ENCODE assay signal across 8 mouse cellular contexts in genomic region chr9:83145591-83146445, GRCm38 (mm10). TPM values are rescaled to one million over a fixed set of nuclear protein-coding genes. Genes with fewer than 3 reads are reported as not detected.
DNase-seq lines count a peak whose midpoint lies in the region; ATAC-seq and TF ChIP-seq lines count a peak whose summit lies in the region.

No protein-coding gene starts in this region.

- TF ChIP-seq CTCF in CH12.LX (conservative IDR thresholded peaks at IDR 0.05 in 1 of 2, IDR thresholded peaks at IDR 0.05 in 1 of 2; ENCODE audit: low read depth in 2 of 2, low read length in 2 of 2) = no peak
- no peak for TF ChIP-seq CTCF in liver, postnatal 0 days (IDR thresholded peaks at IDR 0.05; ENCODE audit: low read depth)

- no peak; the same call in 1 of the 2 replicates for TF ChIP-seq RAD21 in CH12.LX (IDR thresholded peaks at IDR 0.05; ENCODE audit: low read depth, low read length)

- peak; percentile 27 for DNase-seq in CH12.LX (ENCODE audit: extremely low read depth)
- DNase-seq in cerebellum, adult 11 months = peak; percentile 64
- DNase-seq in heart, postnatal 25 days (ENCODE audit: low spot score) = peak; percentile 24
- DNase-seq in layer of hippocampus, adult 18-20 months (ENCODE audit: low spot score in 2 of 2) = peak; percentile 79 to 84
- DNase-seq in liver, postnatal 0 days = peak; percentile 27
- peak; percentile 14 for DNase-seq in thymus, postnatal 25 days

- peak overlapping the region; percentile 61 for H3K9ac ChIP-seq in CH12.LX (ENCODE audit: insufficient read depth, low read depth)
- peak overlapping the region; percentile 73 for H3K9ac ChIP-seq in forebrain, embryonic 16.5 days (replicated peaks; ENCODE audit: low read depth, low read length)
- peak overlapping the region; percentile 30; the same call in 1 of the 2 replicates for H3K9ac ChIP-seq in liver, postnatal 0 days (replicated peaks)

- H3K9me3 ChIP-seq in CH12.LX (replicated peaks; ENCODE audit: low read length) = peaks cover 5% of the 10 kb centered on the region
- peaks cover 3% of the 10 kb centered on the region; the same call in 1 of the 2 replicates for H3K9me3 ChIP-seq in forebrain, embryonic 16.5 days (ENCODE audit: control insufficient read depth, low read length)
- 0 out of 2 replicates have a peak, but pooled peaks cover 3% of the 10 kb centered on the region for H3K9me3 ChIP-seq in liver, postnatal 0 days (ENCODE audit: low read length)

- H3K4me2 ChIP-seq in CH12.LX (ENCODE audit: insufficient read depth, low read depth, poor library complexity, severe bottlenecking) = peak overlapping the region; percentile 80
- peak overlapping the region; percentile 99 for H3K4me2 ChIP-seq in forebrain, embryonic 16.5 days (ENCODE audit: low read length)
- peak overlapping the region; percentile 79 for H3K4me2 ChIP-seq in liver, postnatal 0 days (ENCODE audit: low read depth, low read length)

- dilution Hi-C loops in CH12.LX (cut with MboI; ENCODE audit: extremely low pct_ligation_motif_present, extremely low pct_unique_long_range_greater_than_20kb, low sequenced_read_pairs) = no loop called here

- no peaks in the 10 kb centered on the region for H3K27me3 ChIP-seq in CH12.LX (replicated peaks)
- H3K27me3 ChIP-seq in forebrain, embryonic 16.5 days (replicated peaks; ENCODE audit: control insufficient read depth, insufficient read depth, low read length) = no peaks in the 10 kb centered on the region
- H3K27me3 ChIP-seq in liver, postnatal 0 days (ENCODE audit: insufficient read depth, low read length) = peaks cover 13% of the 10 kb centered on the region

- TF ChIP-seq EP300 in CH12.LX (IDR thresholded peaks at IDR 0.05; ENCODE audit: low read length) = no peak
- no peak for TF ChIP-seq EP300 in liver, postnatal 0 days (IDR thresholded peaks at IDR 0.05; ENCODE audit: low read depth)

- peak; percentile 81 for ATAC-seq in forebrain, embryonic 16.5 days
- peak; percentile 41 for ATAC-seq in liver, postnatal 0 days
- peak; percentile 24; the same call in 1 of the 2 replicates for ATAC-seq in neutrophil, adult 5-6 weeks (ENCODE audit: extremely low read depth, insufficient number of reproducible peaks, low FRiP score, poor library complexity, severe bottlenecking)

- peak overlapping the region; percentile 70 to 89 (median 73) for H3K4me3 ChIP-seq in CH12.LX (replicated peaks in 1 of 3; ENCODE audit: low read depth in 2 of 3, low read length in 2 of 3, poor library complexity in 1 of 3)
- H3K4me3 ChIP-seq in forebrain, embryonic 16.5 days (replicated peaks; ENCODE audit: low read length) = peak overlapping the region; percentile 57
- H3K4me3 ChIP-seq in liver, postnatal 0 days (ENCODE audit: low read depth, low read length) = peak overlapping the region; percentile 48

- H3K27ac ChIP-seq in CH12.LX (ENCODE audit: insufficient read depth, low read depth) = no peak overlapping the region
- peak overlapping the region; percentile 71 for H3K27ac ChIP-seq in forebrain, embryonic 16.5 days (ENCODE audit: low read length)
- H3K27ac ChIP-seq in liver, postnatal 0 days (ENCODE audit: low read depth) = no peak overlapping the region

- no peak for TF ChIP-seq POLR2A in CH12.LX (IDR thresholded peaks at IDR 0.05; ENCODE audit: low read depth, low read length)

- H3K4me1 ChIP-seq in CH12.LX (ENCODE audit: control insufficient read depth in 1 of 2, insufficient read depth in 2 of 2) = peaks cover 2 to 9% of the 10 kb centered on the region in 2 experiments; a peak in 3 of 4 replicates
- peaks cover 12% of the 10 kb centered on the region for H3K4me1 ChIP-seq in forebrain, embryonic 16.5 days (replicated peaks; ENCODE audit: control insufficient read depth, insufficient read depth, low read length)
- peaks cover 6% of the 10 kb centered on the region for H3K4me1 ChIP-seq in liver, postnatal 0 days (ENCODE audit: insufficient read depth)

- 0 out of 2 replicates have a peak, but pooled peaks cover 2% of the 10 kb centered on the region for H3K79me2 ChIP-seq in CH12.LX (replicated peaks; ENCODE audit: control insufficient read depth, extremely low read depth, insufficient read depth, poor library complexity, severe bottlenecking)

- 3% methylated on average over 53 of the region's 53 CpGs for WGBS in forebrain, embryonic 16.5 days
- WGBS in liver, postnatal 0 days (ENCODE audit: insufficient replicate concordance) = 5% methylated on average over 53 of the region's 53 CpGs

- H3K36me3 ChIP-seq in CH12.LX (replicated peaks in 1 of 2; ENCODE audit: control insufficient read depth in 1 of 2, insufficient read depth in 1 of 2, low read length in 1 of 2) = peaks cover 0 to 4% of the 10 kb centered on the region in 2 experiments
- no peaks in the 10 kb centered on the region for H3K36me3 ChIP-seq in forebrain, embryonic 16.5 days (ENCODE audit: control insufficient read depth, insufficient read depth)
- no peaks in the 10 kb centered on the region for H3K36me3 ChIP-seq in liver, postnatal 0 days (replicated peaks; ENCODE audit: insufficient read depth, low read length)

- intact Hi-C loops in heart, postnatal 25 days (cut with DNase I) = loop anchor here (10.0 kb wide), 1 partner anchor 299 kb away; the partner anchor contains the start of gene Lca5

- in situ Hi-C loops in CH12.LX (cut with MboI; ENCODE audit: low pct_ligation_motif_present, low pct_unique_long_range_greater_than_20kb, low sequenced_read_pairs) = no loop called here

TF ChIP-seq in CH12.LX, 34 proteins besides CTCF, POLR2A, EP300 and RAD21:
- TF ChIP-seq JUN (IDR thresholded peaks at IDR 0.05; ENCODE audit: insufficient read depth, low read depth, low read length) = no peak
- TF ChIP-seq GABPA (IDR thresholded peaks at IDR 0.05; ENCODE audit: insufficient replicate concordance, low read depth, low read length) = no peak
- TF ChIP-seq MAFK (IDR thresholded peaks at IDR 0.05; ENCODE audit: insufficient replicate concordance, low read length) = no peak
- peak; percentile 19; the same call in 1 of the 2 replicates for TF ChIP-seq SIN3A (IDR thresholded peaks at IDR 0.05; ENCODE audit: low read length)
- peak; percentile 42; the same call in 1 of the 2 replicates for TF ChIP-seq NRF1 (IDR thresholded peaks at IDR 0.05; ENCODE audit: low read depth, low read length)
- TF ChIP-seq MYC (IDR thresholded peaks at IDR 0.05; ENCODE audit: low read depth, low read length) = no peak
- TF ChIP-seq MAX (IDR thresholded peaks at IDR 0.05; ENCODE audit: low read length) = 0 out of 2 replicates have a peak, but pooled peaks have one; percentile 43
- TF ChIP-seq CHD1 (IDR thresholded peaks at IDR 0.05; ENCODE audit: low read depth, low read length) = no peak
- TF ChIP-seq MAZ (IDR thresholded peaks at IDR 0.05; ENCODE audit: low read depth, low read length) = no peak
- peak; percentile 81 for TF ChIP-seq MXI1 (IDR thresholded peaks at IDR 0.05; ENCODE audit: low read depth, low read length)
- 0 out of 2 replicates have a peak, but pooled peaks have one; percentile 6 for TF ChIP-seq E2F4 (IDR thresholded peaks at IDR 0.05; ENCODE audit: insufficient replicate concordance, low read depth, low read length)
- TF ChIP-seq IRF4 (IDR thresholded peaks at IDR 0.05; ENCODE audit: low read depth, low read length) = no peak
- peak; percentile 11; the same call in 1 of the 2 replicates for TF ChIP-seq BHLHE40 (IDR thresholded peaks at IDR 0.05; ENCODE audit: low read depth, low read length)

RNA-seq across cellular contexts. Expression of gene Hmgn3, which starts 0.7 kb away (rescaled TPM):
- 50.8 and 63.3 TPM in 2 replicates for total RNA-seq in CH12.LX (2012; rRNA removed)
- 167 and 183 TPM in 2 replicates for total RNA-seq in CH12.LX (2014; rRNA removed)
- polyA plus RNA-seq in CH12.LX (2012; ENCODE audit: insufficient read length, low read depth) = 98.1 and 121 TPM in 2 replicates
- 185 and 195 TPM in 2 replicates for polyA plus RNA-seq in forebrain, embryonic 16.5 days (2015; fragmentation: Nextera tagmentation; extraction: Ambion mirVana)
- total RNA-seq in heart, postnatal 25 days (2021) = 10 to 100 TPM; 11.6 to 18.8 TPM
- 10 to 100 TPM; 75.6 to 80.6 TPM for total RNA-seq in layer of hippocampus, adult 18-20 months (2021)
- polyA plus RNA-seq in liver, postnatal 0 days (2015; fragmentation: Nextera tagmentation; extraction: Ambion mirVana) = 3.8 and 4.8 TPM in 2 replicates
- total RNA-seq in neutrophil, adult 5-6 weeks (2017) = 2.1 and 7.0 TPM in 2 replicates

Comparison
In these comparisons a context has a peak if more than half of its experiments do, and no peak if none do; other contexts are left out.
1. DNase-seq: peak in every context shown above with its lines; median percentile 82 in layer of hippocampus, adult 18-20 months; 64 in cerebellum, adult 11 months; 27 in CH12.LX; 27 in liver, postnatal 0 days; 24 in heart, postnatal 25 days; 14 in thymus, postnatal 25 days.
2. ATAC-seq: peak in every context shown above with its lines; median percentile 81 in forebrain, embryonic 16.5 days; 41 in liver, postnatal 0 days; 24 in neutrophil, adult 5-6 weeks.